Mouse (Mus musculus) heart, adult 8-10 months (tissue): Measurements from ENCODE around the gene Agxt2. TPM values are rescaled to one million over a fixed set of nuclear protein-coding genes. Genes with fewer than 3 reads are reported as not detected.
A peak's percentile ranks its signal among the peaks of the same experiment; 100 is the strongest.

ENCODE experiments used
- DNase-seq: peaks from one replicate; pipeline ENCODE4 v3.0.0; 2022; ENCODE audit warnings: low spot score
- total RNA-seq, 4 experiments: library from RNA; stranded (reverse); gene quantifications; 2 replicates each; pipeline ENCODE4 v1.2.4; 2022

Gene Agxt2
- total RNA-seq, 4 experiments from 2014 or later, result not detected

DNA sequence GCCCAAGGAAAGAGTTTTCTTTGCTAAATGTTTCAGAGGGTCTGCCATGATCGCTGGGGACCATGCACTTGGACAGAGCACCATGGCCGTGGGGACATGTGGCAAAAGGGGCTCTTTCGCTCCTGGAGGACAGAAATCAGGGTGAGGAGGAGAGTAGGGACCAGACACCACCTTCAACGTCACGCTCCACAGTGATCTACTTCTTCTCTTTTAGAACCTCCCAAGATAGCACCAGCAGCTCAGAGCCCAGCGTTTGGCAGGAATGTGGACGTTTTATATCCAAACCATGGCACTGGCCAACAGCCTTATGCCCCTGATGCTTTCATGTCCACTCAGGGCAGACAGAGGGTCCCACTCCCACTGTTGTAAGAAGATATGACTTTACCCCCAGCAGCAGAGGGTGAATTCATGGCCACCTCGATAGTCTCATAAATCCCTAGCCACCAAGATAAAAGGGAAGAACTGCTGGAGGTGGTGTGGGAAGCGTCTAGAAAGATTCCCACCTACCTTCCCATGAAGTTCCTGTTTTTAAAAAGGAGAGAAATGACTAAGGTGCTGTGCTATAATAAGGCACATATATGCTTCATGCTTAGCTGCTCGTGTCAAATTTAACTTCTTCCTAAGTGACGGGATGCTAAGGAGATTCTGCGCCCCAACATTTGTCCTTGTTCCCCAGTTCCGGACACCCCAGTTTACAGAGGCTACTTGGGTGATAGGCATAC is 68.4 kb downstream of the Agxt2 start:
- no peak for DNase-seq

GRCm38 (mm10) chr15:10436893-10437292 is 78.6 kb downstream of the Agxt2 start:
- no peak for DNase-seq

- no peak for DNase-seq
These were observed 81.6 kb downstream of the Agxt2 start for GRCm38 (mm10) chr15:10439963-10440362.

DNA sequence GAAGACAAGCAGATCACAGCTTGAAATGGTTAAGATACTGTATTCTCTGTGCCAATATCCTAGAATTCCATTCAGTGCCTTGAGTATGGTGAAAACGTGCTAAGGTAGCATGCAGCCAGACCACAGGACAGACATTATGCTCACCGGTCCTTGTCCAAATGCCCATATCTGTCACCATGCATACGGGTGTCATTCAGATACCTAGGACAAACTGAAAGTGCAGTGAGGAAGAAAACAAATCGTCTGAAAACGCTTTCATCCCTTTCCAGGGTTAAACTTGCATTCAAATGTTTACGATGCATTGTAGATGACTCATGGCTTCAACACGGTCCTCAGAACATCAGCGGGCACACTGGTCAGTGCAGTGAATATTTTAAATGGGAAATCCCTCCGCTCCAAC is 83.2 kb downstream of the Agxt2 start:
- DNase-seq, result no peak

- DNase-seq, result peak; percentile 9
These were observed 83.9 kb downstream of the Agxt2 start for GRCm38 (mm10) chr15:10442275-10442674.

GRCm38 (mm10) chr15:10447102-10447501 is 88.8 kb downstream of the Agxt2 start:
- DNase-seq, result no peak

Other genes with a start within 250 kb of the Agxt2 start
- gene Prlr, start 181.3 kb upstream of the Agxt2 start, total RNA-seq, result 1 to 10 TPM; 5.2 to 7.7 (median 6.3) TPM
- gene Gm21973, start 33.2 kb upstream of the Agxt2 start, total RNA-seq, result not detected
- gene Dnajc21, start 112.0 kb downstream of the Agxt2 start, total RNA-seq, result 10 to 100 TPM; 32.7 to 37.0 (median 35.8) TPM
- 10 to 100 TPM; 16.9 to 20.8 (median 19.0) TPM for gene Brix1, start 127.4 kb downstream of the Agxt2 start, total RNA-seq
- gene Rad1, start 127.5 kb downstream of the Agxt2 start, total RNA-seq, result 10 to 100 TPM in 1 of 4 experiments, 1 to 10 TPM in 3; 7.7 to 10.3 (median 8.3) TPM
- not detected for gene Ttc23l, start 200.1 kb downstream of the Agxt2 start, total RNA-seq